Mouse (Mus musculus) limb, embryonic 13.5 days (tissue): ENCODE results near the gene Exoc3l4. TPM values are rescaled to one million over a fixed set of nuclear protein-coding genes. Genes with fewer than 3 reads are reported as not detected.
A peak's percentile ranks its signal among the peaks of the same experiment; 100 is the strongest.

ENCODE experiments used
- ATAC-seq: fragments of 200-750 bp; cut with Nextera tagmentation; 2 replicates; pipeline ENCODE4 v1.8.0; 2017; ENCODE audit warnings: low read depth, moderate number of reproducible peaks, moderate TSS enrichment; ENCODE audit not compliant: low FRiP score
- H3K27ac ChIP-seq: fragments of 300-500 bp; sonication (generic); 2 replicates; pipeline ENCODE4 v1.5.1; 2015; ENCODE audit warnings: inconsistent platforms, mild to moderate bottlenecking, moderate library complexity
- H3K27me3 ChIP-seq: fragments of 300-500 bp; sonication (generic); 2 replicates; pipeline ENCODE4 v1.6.1; 2015; ENCODE audit warnings: mild to moderate bottlenecking, inconsistent platforms
- H3K36me3 ChIP-seq: fragments of 300-500 bp; sonication (generic); 2 replicates; pipeline ENCODE4 v1.6.1; 2015; ENCODE audit warnings: inconsistent platforms, mild to moderate bottlenecking, moderate library complexity
- H3K4me1 ChIP-seq: fragments of 300-500 bp; sonication (generic); 2 replicates; pipeline ENCODE4 v1.6.1; 2015; ENCODE audit warnings: inconsistent platforms
- H3K4me2 ChIP-seq: fragments of 300-500 bp; sonication (generic); replicated peaks from 2 replicates; pipeline ENCODE4 v1.6.1; 2015; ENCODE audit warnings: inconsistent platforms, mild to moderate bottlenecking, moderate library complexity
- H3K4me3 ChIP-seq: fragments of 300-500 bp; sonication (generic); 2 replicates; pipeline ENCODE4 v1.5.1; 2015; ENCODE audit warnings: moderate library complexity, mild to moderate bottlenecking, inconsistent platforms
- H3K9ac ChIP-seq: fragments of 300-500 bp; sonication (generic); 2 replicates; pipeline ENCODE4 v1.6.1; 2015; ENCODE audit warnings: mild to moderate bottlenecking, inconsistent platforms
- H3K9me3 ChIP-seq: fragments of 300-500 bp; sonication (generic); 2 replicates; pipeline ENCODE4 v1.6.1; 2016; ENCODE audit warnings: inconsistent platforms
- WGBS: fragments of 180-500 bp; shearing (Covaris S2); methylation state at CpG from one replicate; pipeline ENCODE4 v1.1.7; 2015; 5-methylcytosine and 5-hydroxymethylcytosine counted together
- polyA plus RNA-seq: library from polyadenylated mRNA; unstranded; fragments of >200 nt; fragmentation: Nextera tagmentation; extraction: Ambion mirVana; gene quantifications from 2 replicates; pipeline ENCODE4 v1.2.1, GENCODE M21; 2015

Exoc3l4 gene
- 6.6 and 6.9 TPM in 2 replicates for polyA plus RNA-seq

DNA sequence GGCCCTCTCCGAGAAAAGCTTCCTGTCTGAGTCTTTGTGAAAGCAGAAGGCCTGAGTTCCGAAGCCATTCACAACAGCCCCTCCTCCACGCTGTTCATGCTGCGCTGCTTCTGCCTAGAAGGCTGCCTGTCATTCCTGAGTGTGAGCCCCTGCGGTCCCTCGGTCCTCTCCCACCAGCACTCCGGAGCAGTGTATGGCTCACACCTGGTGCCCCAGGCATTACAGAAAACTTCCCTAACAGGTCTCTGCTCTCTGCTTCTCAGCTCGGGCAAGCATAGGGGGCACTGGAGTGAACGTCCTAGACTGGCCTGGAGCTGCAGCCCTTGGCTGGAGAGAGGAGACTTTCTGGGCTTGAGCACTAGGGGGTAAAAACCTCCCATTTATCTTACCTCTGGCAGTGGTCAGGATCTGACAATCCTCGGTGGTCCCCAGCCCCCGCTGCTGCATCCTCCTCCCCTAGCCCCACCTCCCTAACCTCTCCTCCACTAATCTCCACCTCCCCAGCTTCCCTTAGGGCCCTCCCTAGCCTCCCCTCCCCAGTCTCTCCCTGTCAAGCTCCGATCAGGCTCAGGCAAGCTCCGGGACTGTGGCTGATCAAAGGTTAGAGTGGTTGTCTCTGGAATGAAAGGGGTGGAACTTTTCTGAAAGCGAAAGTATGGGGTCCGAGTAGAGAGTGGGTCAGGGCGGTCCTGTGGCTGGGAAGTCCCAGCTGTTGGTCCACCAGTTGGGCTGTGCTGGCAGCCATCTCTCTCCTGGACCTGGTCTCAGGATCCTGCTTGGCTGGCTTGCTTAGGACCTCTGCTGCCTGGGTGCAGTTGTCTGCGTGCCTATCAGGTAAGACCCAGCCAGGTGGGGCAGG lies at the start of gene Exoc3l4:
Gene Exoc3l4, plus strand, starts transcription at position 97 of the 859 bp plus-strand sequence.
- Histone ChIP-seq H3K27ac (no peak within 1 kb of the TSS), H3K9me3 (no peaks in the 10 kb centered on the region), H3K4me2 (peak within 1 kb of the TSS; percentile 66), H3K9ac (peak within 1 kb of the TSS; percentile 46), H3K4me3 (peak within 1 kb of the TSS; percentile 39), H3K27me3 (peaks cover 59% of the 10 kb centered on the region), H3K4me1 (peaks cover 29% of the 10 kb centered on the region), H3K36me3 (no peaks in the 10 kb centered on the region)
- WGBS, result 4% methylated on average over 17 of the region's 17 CpGs
- ATAC-seq, result peak; percentile 49; the same call in 1 of the 2 replicates

DNA sequence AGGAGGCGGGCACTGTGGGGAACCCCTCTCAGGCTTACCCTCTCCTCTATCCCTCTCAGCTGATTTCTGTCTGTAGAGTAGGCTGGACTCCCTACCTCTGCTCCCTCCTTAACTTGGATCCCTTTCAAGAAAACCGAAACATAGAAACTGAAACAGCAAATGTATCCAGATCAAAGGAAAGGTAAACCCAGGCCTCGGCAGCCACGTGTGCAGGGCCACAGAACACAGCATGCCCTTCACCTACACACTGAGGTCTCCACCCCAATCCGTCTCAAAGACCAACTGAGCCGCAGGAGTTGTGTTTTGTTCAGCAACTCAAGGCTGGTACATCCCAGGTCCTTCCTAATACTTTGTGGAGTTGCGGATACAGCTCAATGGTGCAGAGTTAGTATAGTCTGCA lies 49.8 kb upstream of the Exoc3l4 start:
- H3K4me3 ChIP-seq, result no peak overlapping the region
- no peaks in the 10 kb centered on the region for H3K9me3 ChIP-seq
- ATAC-seq, result no peak
- peaks cover 54% of the 10 kb centered on the region for H3K4me1 ChIP-seq
- H3K36me3 ChIP-seq, result no peaks in the 10 kb centered on the region
- no peak overlapping the region for H3K4me2 ChIP-seq
- H3K27ac ChIP-seq, result no peak overlapping the region
- H3K27me3 ChIP-seq, result no peaks in the 10 kb centered on the region; the same call in 1 of the 2 replicates
- WGBS, result 82% methylated on average over 7 of the region's 7 CpGs
- no peak overlapping the region for H3K9ac ChIP-seq

DNA sequence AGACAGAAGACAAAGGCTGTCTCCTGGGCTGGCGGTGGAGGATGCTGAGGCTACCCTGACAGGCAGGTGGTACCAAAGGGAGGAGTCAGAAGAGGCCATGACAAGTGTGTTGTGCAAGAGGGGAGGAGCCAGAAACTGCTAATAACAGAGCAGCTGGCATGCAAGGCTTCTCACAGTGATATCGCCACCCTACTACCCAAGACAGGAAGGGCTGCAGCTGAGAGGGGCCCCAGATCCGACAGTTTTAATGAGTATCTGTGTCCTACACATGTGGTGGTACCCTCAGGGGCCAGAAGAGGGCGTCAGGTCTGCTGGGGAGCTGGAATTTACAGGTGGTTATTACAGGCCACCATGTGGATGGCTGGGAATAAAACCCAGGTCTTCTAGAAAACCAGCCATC lies 46.6 kb upstream of the Exoc3l4 start:
- no peaks in the 10 kb centered on the region for H3K9me3 ChIP-seq
- ATAC-seq, result no peak
- H3K4me2 ChIP-seq, result no peak overlapping the region
- no peak overlapping the region for H3K9ac ChIP-seq
- H3K4me1 ChIP-seq, result peaks cover 48% of the 10 kb centered on the region
- no peaks in the 10 kb centered on the region for H3K27me3 ChIP-seq
- H3K4me3 ChIP-seq, result no peak overlapping the region
- H3K36me3 ChIP-seq, result no peaks in the 10 kb centered on the region
- H3K27ac ChIP-seq, result no peak overlapping the region
- WGBS, result 46% methylated on average over 4 of the region's 4 CpGs

DNA sequence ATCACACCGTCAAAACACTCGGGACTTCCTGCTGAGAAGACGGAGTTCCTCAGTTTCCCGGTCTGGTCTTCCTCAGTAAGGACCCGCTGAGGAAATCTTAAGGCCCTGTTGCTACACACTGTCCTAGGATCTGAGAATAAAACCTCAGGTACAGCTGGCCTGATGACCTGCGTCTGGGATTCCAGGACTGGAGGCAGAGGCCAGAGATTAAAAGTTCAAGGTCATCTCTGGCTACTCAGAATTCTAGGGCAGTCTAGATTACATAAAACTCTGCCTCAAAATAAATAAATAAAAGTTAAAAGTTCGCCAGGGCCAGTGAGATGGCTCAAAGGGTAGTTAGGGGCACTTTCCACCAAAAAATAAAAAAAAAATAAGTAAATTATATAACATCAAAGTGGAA lies 44.9 kb upstream of the Exoc3l4 start:
- Histone ChIP-seq H3K27me3 (no peaks in the 10 kb centered on the region), H3K9me3 (no peaks in the 10 kb centered on the region), H3K4me3 (no peak overlapping the region), H3K36me3 (no peaks in the 10 kb centered on the region), H3K27ac (no peak overlapping the region), H3K4me2 (no peak overlapping the region), H3K9ac (no peak overlapping the region), H3K4me1 (peaks cover 58% of the 10 kb centered on the region)
- no peak for ATAC-seq
- WGBS, result 87% methylated on average over 7 of the region's 7 CpGs

DNA sequence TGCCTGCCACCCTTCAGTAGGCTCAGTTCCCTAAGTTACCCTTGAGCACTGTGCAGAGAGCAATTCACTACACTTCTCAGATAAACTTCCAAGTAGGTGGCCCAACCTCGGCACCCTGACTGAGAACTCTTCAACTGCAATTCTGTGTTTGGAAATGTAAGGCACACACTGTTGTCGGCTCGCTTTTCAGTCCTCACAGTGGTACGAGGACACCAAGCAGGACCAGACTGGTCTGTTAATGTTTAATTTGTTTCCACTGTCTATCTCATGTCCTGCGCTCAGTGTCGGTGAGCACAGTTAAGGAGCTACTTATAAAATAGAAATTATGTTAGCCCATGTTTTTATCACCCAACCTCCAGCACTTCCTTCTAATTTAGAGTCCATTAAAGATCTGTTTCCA lies 43.4 kb upstream of the Exoc3l4 start:
- 87% methylated on average over 6 of the region's 6 CpGs for WGBS
- peaks cover 46% of the 10 kb centered on the region for H3K4me1 ChIP-seq
- no peak for ATAC-seq

DNA sequence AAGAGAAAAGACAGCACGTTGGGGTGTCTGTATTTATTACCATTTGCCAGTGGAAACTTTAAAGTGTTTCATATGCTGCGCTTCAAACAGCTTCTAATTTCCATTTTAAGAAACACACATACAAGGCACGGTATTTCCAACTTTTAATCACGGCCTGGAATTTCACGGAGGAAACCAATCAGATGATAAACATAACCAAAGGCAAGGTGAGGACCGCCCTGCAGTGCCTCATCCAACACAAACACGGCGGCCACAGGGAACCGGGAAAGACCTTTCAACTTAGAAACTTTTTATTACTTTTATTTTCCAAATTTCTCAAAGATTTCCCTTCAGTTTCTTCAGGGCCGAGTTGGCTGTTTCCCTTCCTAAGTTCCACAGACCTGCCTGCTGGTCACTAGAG lies 42.1 kb upstream of the Exoc3l4 start:
- Histone ChIP-seq H3K27me3 (peaks cover 8% of the 10 kb centered on the region; the same call in 1 of the 2 replicates), H3K4me2 (peak overlapping the region; percentile 94), H3K36me3 (no peaks in the 10 kb centered on the region), H3K9me3 (no peaks in the 10 kb centered on the region), H3K9ac (no peak overlapping the region), H3K4me3 (no peak overlapping the region; the same call in 1 of the 2 replicates), H3K4me1 (peaks cover 35% of the 10 kb centered on the region), H3K27ac (no peak overlapping the region)
- ATAC-seq, result no peak
- 67% methylated on average over 10 of the region's 10 CpGs for WGBS

More for the DNA sequence above, 43.4 kb upstream of the Exoc3l4 start:
- H3K4me3 ChIP-seq, result no peak overlapping the region
- H3K36me3 ChIP-seq, result no peaks in the 10 kb centered on the region
- no peak overlapping the region for H3K4me2 ChIP-seq
- no peaks in the 10 kb centered on the region for H3K27me3 ChIP-seq
- H3K9me3 ChIP-seq, result no peaks in the 10 kb centered on the region
- H3K9ac ChIP-seq, result no peak overlapping the region
- H3K27ac ChIP-seq, result no peak overlapping the region

DNA sequence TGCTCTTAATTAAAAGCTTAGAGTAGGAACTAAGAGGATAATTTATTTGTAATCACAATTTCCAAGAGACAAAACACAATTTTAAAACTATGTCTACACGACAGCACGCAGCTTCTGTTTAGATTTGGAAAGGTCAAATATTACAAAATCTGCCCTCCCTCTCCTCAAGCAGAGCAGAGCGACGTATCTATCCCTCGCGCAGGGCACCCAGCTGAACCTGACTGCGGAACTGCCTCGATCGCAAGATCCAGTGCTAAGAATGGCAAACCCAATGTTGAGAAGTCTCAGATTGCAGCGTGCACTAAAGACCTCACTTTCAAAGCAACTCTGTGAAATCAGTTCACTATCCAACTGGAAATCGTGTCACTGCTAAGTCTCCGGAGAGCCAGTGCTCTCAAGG lies 41.3 kb upstream of the Exoc3l4 start:
- 76% methylated on average over 12 of the region's 12 CpGs for WGBS
- no peak overlapping the region for H3K27ac ChIP-seq

DNA sequence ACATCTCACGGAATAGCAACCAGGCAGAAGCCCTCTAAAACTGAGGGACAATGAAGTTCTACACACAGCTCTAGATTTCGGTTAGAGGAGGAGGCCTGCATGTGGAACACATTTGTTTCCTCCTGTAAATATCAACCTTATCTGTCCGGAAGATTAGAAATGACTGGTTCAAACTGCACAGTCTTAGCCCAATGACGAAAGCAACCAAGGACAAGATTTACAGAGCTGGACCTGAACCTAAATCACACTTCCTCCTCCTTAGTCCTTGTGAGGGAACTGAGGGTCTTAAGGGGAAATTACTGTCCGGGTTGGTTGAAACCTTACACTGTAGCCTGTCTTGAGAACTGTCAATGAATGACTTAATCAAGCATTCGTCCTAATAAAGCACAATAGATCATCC lies 40.8 kb upstream of the Exoc3l4 start:
- Histone ChIP-seq H3K36me3 (no peaks in the 10 kb centered on the region), H3K9ac (peak overlapping the region; percentile 93), H3K27ac (no peak overlapping the region), H3K27me3 (peaks cover 9% of the 10 kb centered on the region; the same call in 1 of the 2 replicates), H3K4me2 (peak overlapping the region; percentile 94), H3K9me3 (no peaks in the 10 kb centered on the region), H3K4me1 (peaks cover 22% of the 10 kb centered on the region), H3K4me3 (peak overlapping the region; percentile 97)
- 24% methylated on average over 6 of the region's 6 CpGs for WGBS
- no peak for ATAC-seq

More for the DNA sequence above, 41.3 kb upstream of the Exoc3l4 start:
- Histone ChIP-seq H3K9me3 (no peaks in the 10 kb centered on the region), H3K36me3 (no peaks in the 10 kb centered on the region), H3K27me3 (peaks cover 9% of the 10 kb centered on the region; the same call in 1 of the 2 replicates), H3K9ac (peak overlapping the region; percentile 93), H3K4me3 (peak overlapping the region; percentile 97), H3K4me1 (peaks cover 27% of the 10 kb centered on the region), H3K4me2 (peak overlapping the region; percentile 94)
- no peak for ATAC-seq

DNA sequence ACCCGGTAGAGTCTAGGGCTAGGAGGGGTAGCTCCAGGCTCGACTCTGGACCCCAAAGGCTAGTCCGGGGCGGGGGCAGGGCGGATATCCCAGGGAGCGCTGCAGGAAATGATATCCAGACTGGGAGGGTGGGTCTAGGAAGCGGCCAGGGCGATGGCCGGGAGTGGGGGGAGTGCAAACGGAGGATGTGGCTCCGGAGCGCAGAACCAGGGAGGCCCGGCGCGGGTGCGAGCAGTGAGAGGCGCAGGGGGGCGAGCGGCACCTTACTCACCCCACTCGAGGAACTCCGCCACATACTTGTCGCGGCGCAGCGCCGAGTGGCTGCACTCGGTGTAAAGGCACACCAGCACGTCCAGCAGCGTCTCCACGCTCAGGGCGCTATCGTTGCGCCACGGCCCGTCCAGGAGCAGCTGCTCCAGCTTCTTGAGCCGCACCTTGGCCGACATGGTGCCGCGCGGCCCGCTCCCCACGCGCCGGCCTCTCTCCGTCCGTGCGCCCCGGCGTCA lies 39.9 kb upstream of the Exoc3l4 start:
- Histone ChIP-seq H3K36me3 (no peaks in the 10 kb centered on the region), H3K9ac (peak overlapping the region; percentile 93), H3K4me1 (peaks cover 20% of the 10 kb centered on the region), H3K4me2 (peak overlapping the region; percentile 94), H3K27me3 (peaks cover 9% of the 10 kb centered on the region; the same call in 1 of the 2 replicates), H3K4me3 (peak overlapping the region; percentile 97), H3K27ac (peak overlapping the region; percentile 85), H3K9me3 (no peaks in the 10 kb centered on the region)
- peak; percentile 12; the same call in 1 of the 2 replicates for ATAC-seq
- 0% methylated on average over 46 of the region's 49 CpGs for WGBS

DNA sequence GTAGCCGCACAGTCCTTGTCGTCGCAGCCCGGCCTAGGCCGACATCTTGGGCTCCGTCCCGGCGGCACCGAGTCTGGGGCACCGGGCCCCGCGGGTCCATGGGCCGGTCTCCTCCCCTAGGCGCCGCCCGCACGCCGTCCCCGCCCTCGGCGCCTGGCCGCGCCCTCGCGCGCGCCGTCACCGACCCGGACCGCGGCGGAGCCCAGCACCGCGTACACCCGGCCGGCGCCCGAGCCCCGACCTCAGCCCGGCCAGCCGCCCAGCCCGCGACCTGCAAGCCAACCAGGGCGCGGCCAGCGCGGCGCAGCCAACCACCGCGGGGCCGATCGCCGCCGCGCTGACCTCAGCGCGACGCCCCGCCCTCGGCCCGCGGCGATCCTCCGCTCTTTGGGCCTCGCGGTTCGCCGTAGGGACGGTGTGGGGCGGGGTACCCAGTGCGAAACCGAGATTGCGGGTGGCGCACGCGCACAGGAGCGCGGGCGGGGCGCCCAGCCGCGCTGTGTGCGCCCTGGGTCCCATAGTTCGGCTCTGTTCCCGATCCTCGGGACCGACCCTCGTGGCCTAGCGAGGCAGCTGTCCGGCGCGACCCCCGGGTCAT lies 39.3 kb upstream of the Exoc3l4 start, which contains the start of gene Cdc42bpb:
Gene Cdc42bpb, minus strand, starts transcription at position 343 of the 598 bp plus-strand sequence.
- peak; percentile 95 for ATAC-seq
- Histone ChIP-seq H3K9ac (peak within 1 kb of the TSS; percentile 93), H3K27me3 (peaks cover 9% of the 10 kb centered on the region; the same call in 1 of the 2 replicates), H3K4me3 (peak within 1 kb of the TSS; percentile 97), H3K4me2 (peak within 1 kb of the TSS; percentile 94), H3K4me1 (peaks cover 20% of the 10 kb centered on the region), H3K27ac (peak within 1 kb of the TSS; percentile 85), H3K36me3 (no peaks in the 10 kb centered on the region), H3K9me3 (no peaks in the 10 kb centered on the region)
- 0% methylated on average over 85 of the region's 94 CpGs for WGBS

DNA sequence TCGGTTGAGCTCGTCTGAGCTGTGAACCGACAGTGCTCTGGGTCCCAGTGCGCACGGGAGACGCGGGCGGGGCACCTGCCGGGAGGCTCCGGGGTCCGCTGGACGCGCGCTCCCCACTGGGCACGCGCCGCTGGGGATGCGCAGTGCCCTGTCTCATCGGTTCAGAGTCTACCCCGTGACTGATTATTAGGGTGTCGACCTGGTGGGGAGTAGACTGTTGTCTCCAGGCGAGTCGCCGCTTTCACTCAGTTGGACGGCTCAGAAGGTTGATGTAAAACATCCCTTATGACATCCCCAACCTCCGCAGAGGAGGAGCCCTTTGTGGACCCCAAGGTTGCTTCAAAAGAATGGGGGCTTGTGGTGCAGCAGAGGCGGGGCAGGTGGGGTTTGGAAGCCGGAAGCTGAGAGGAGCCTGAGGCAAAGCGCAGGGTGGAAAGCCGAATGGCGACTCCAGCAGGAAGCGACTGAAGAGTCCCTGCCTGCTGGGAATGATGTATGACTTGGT lies 38.8 kb upstream of the Exoc3l4 start:
- WGBS, result under 1% methylated on average over 32 of the region's 32 CpGs
- Histone ChIP-seq H3K9ac (peak overlapping the region; percentile 93), H3K4me3 (peak overlapping the region; percentile 97), H3K4me1 (peaks cover 20% of the 10 kb centered on the region), H3K27me3 (peaks cover 9% of the 10 kb centered on the region; the same call in 1 of the 2 replicates), H3K9me3 (no peaks in the 10 kb centered on the region), H3K36me3 (no peaks in the 10 kb centered on the region), H3K27ac (no peak overlapping the region), H3K4me2 (peak overlapping the region; percentile 94)
- peak; percentile 64 for ATAC-seq

DNA sequence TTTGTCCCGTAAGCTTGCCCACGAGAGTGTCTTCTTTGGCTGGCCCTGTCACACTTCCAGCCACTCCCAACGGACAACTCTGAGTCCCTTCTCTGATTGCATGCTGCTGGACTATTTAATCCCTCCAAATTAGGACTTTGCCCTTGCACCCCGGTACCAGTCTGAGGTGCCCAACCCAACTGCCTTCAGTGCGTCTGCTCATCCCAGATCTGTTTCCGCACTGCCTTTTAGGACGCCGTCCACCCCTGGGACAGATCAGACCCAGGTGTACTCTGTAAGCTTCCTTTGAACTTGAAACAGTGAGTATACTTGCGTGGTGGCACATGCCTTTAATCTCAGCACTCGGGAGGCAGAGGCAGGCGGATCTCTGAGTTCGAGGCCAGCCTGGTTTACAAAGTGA lies 38.0 kb upstream of the Exoc3l4 start:
- Histone ChIP-seq H3K9ac (no peak overlapping the region), H3K9me3 (no peaks in the 10 kb centered on the region), H3K36me3 (no peaks in the 10 kb centered on the region), H3K4me2 (peak overlapping the region; percentile 94), H3K4me1 (peaks cover 20% of the 10 kb centered on the region), H3K27ac (no peak overlapping the region), H3K4me3 (peak overlapping the region; percentile 97; the same call in 1 of the 2 replicates), H3K27me3 (peaks cover 9% of the 10 kb centered on the region; the same call in 1 of the 2 replicates)
- no peak for ATAC-seq
- WGBS, result 76% methylated on average over 12 of the region's 12 CpGs
